Mouse (Mus musculus): ENCODE measurements around the gene Slc13a2. TPM values are rescaled to one million over a fixed set of nuclear protein-coding genes. Genes with fewer than 3 reads are reported as not detected.

Slc13a2 gene
- total RNA-seq, 1 experiment from 2014 or later, result not detected

GRCm38 (mm10) chr11:78353081-78353480 is 68.9 kb downstream of the Slc13a2 start:
- peak; percentile 10 for DNase-seq

- DNase-seq, result no peak
Measured at GRCm38 (mm10) chr11:78349441-78350358, 72.3 kb downstream of the Slc13a2 start.

GRCm38 (mm10) chr11:78348474-78348873 is 73.5 kb downstream of the Slc13a2 start:
- no peak for DNase-seq

- DNase-seq, result no peak
Measured at GRCm38 (mm10) chr11:78347908-78348307, 74.1 kb downstream of the Slc13a2 start.

Other genes with a start within 250 kb of the Slc13a2 start
- gene Nek8, start 245.5 kb downstream of the Slc13a2 start, total RNA-seq (2021), result 8.5 and 9.0 TPM in 2 replicates
- 36.4 and 46.4 TPM in 2 replicates for gene Tlcd1, start 245.5 kb downstream of the Slc13a2 start, total RNA-seq (2021)
- gene Rpl23a, start 238.6 kb downstream of the Slc13a2 start, total RNA-seq (2021), result 1,759 and 1,890 TPM in 2 replicates
- gene Rab34, start 233.8 kb downstream of the Slc13a2 start, total RNA-seq (2021), result 89.2 and 92.2 TPM in 2 replicates
- gene Proca1, start 228.8 kb downstream of the Slc13a2 start, total RNA-seq (2021), result 17.6 and 26.3 TPM in 2 replicates
- 75.3 and 78.8 TPM in 2 replicates for gene Sdf2, start 176.5 kb downstream of the Slc13a2 start, total RNA-seq (2021)
- gene Supt6, start 176.2 kb downstream of the Slc13a2 start, total RNA-seq (2021), result 60.1 and 65.4 TPM in 2 replicates
- gene 2610507B11Rik, start 160.5 kb downstream of the Slc13a2 start, total RNA-seq (2021), result 146 and 153 TPM in 2 replicates
- 0.41 and 0.83 TPM in 2 replicates for gene BC030499, start 131.4 kb downstream of the Slc13a2 start, total RNA-seq (2021)
- gene Spag5, start 120.7 kb downstream of the Slc13a2 start, total RNA-seq (2021), result 9.7 and 12.4 TPM in 2 replicates
- 8.8 and 9.2 TPM in 2 replicates for gene Aldoc, start 99.2 kb downstream of the Slc13a2 start, total RNA-seq (2021)
- gene Pigs, start 93.8 kb downstream of the Slc13a2 start, total RNA-seq (2021), result 43.0 and 47.6 TPM in 2 replicates
- gene Unc119, start 78.7 kb downstream of the Slc13a2 start, total RNA-seq (2021), result 24.4 and 26.8 TPM in 2 replicates
- 0.15 TPM in 1 of 2 replicates, not detected in the other for gene Foxn1, start 35.7 kb downstream of the Slc13a2 start, total RNA-seq (2021)
- gene Slc46a1, start 43.5 kb upstream of the Slc13a2 start, total RNA-seq (2021), result 16.7 and 20.5 TPM in 2 replicates
- gene Sarm1, start 75.5 kb upstream of the Slc13a2 start, total RNA-seq (2021), result 3.3 and 4.9 TPM in 2 replicates
- 23.9 and 283 TPM in 2 replicates for gene Vtn, start 76.9 kb upstream of the Slc13a2 start, total RNA-seq (2021)
- not detected in 2 replicates for gene Sebox, start 81.2 kb upstream of the Slc13a2 start, total RNA-seq (2021)
- 26.3 and 29.6 TPM in 2 replicates for gene Tmem199, start 90.0 kb upstream of the Slc13a2 start, total RNA-seq (2021)
- 177 and 186 TPM in 2 replicates for gene Poldip2, start 90.0 kb upstream of the Slc13a2 start, total RNA-seq (2021)
- 47.9 and 49.4 TPM in 2 replicates for gene Tnfaip1, start 114.1 kb upstream of the Slc13a2 start, total RNA-seq (2021)
- 81.5 and 90.2 TPM in 2 replicates for gene Ift20, start 114.1 kb upstream of the Slc13a2 start, total RNA-seq (2021)
- 34.1 and 45.0 TPM in 2 replicates for gene Tmem97, start 128.6 kb upstream of the Slc13a2 start, total RNA-seq (2021)

Data from adrenal gland, postnatal 14 days (tissue).